Mouse (Mus musculus) hindbrain, embryonic 15.5 days (tissue): ENCODE measurements around the gene Ccdc194. TPM values are rescaled to one million over a fixed set of nuclear protein-coding genes. Genes with fewer than 3 reads are reported as not detected.

Experiments used
- ATAC-seq: fragments of 200-750 bp; cut with Nextera tagmentation; 2 replicates; pipeline ENCODE4 v1.8.0; 2017; ENCODE audit warnings: low read depth, moderate number of reproducible peaks, moderate TSS enrichment; ENCODE audit not compliant: low FRiP score
- H3K27ac ChIP-seq: fragments of 300-500 bp; sonication (generic); replicated peaks from 2 replicates; pipeline ENCODE4 v1.5.1; 2015; ENCODE audit warnings: mild to moderate bottlenecking, inconsistent platforms
- H3K27me3 ChIP-seq: fragments of 300-500 bp; sonication (generic); 2 replicates; pipeline ENCODE4 v1.6.1; 2015; ENCODE audit warnings: control low read depth, inconsistent platforms
- H3K36me3 ChIP-seq: fragments of 300-500 bp; sonication (generic); 2 replicates; pipeline ENCODE4 v1.6.1; 2015; ENCODE audit warnings: control low read depth, inconsistent platforms
- H3K4me1 ChIP-seq: fragments of 300-500 bp; sonication (generic); replicated peaks from 2 replicates; pipeline ENCODE4 v1.6.1; 2015; ENCODE audit warnings: control low read depth, inconsistent platforms
- H3K4me2 ChIP-seq: fragments of 300-500 bp; sonication (generic); 2 replicates; pipeline ENCODE4 v1.6.1; 2015; ENCODE audit warnings: moderate library complexity, mild to moderate bottlenecking, inconsistent platforms
- H3K4me3 ChIP-seq: fragments of 300-500 bp; sonication (generic); 2 replicates; pipeline ENCODE4 v1.5.1; 2015; ENCODE audit warnings: mild to moderate bottlenecking, inconsistent platforms
- H3K9ac ChIP-seq: fragments of 300-500 bp; sonication (generic); 2 replicates; pipeline ENCODE4 v1.6.1; 2015; ENCODE audit warnings: inconsistent platforms
- H3K9me3 ChIP-seq: fragments of 300-500 bp; sonication (generic); 2 replicates; pipeline ENCODE4 v1.6.1; 2016; ENCODE audit warnings: control low read depth, inconsistent platforms
- WGBS: fragments of 180-500 bp; shearing (Covaris S2); methylation state at CpG from one replicate; pipeline ENCODE4 v1.1.7; 2015; 5-methylcytosine and 5-hydroxymethylcytosine counted together
- polyA plus RNA-seq: library from polyadenylated mRNA; unstranded; fragments of >200 nt; fragmentation: Nextera tagmentation; extraction: Ambion mirVana; gene quantifications from 2 replicates; pipeline ENCODE4 v1.2.1, GENCODE M21; 2015

The Ccdc194 gene
- polyA plus RNA-seq, 1 experiment from 2014 or later: 0.41 TPM

DNA sequence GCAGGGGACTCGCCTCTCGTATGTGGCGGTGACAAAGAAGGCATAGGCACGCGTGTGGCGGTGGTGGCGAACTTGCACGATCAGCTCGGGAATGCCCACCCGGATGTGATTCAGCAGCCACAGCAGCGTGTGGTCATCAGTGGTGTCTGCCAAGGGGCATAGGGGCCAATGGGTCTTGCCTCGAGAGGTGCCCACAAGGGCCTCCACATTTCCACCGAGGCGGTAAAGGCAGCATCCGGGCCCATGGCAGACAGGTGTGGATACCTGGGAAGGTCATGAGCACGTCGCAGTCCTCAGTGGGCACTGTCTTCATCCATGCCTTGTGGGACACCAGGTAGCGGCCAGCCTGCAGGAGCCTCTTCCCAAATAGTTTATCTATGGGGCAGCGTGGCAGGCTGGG, 40.8 kb downstream of the Ccdc194 start:
- H3K27ac ChIP-seq: no peak overlapping the region
- 94% methylated on average over 19 of the region's 19 CpGs for WGBS

DNA sequence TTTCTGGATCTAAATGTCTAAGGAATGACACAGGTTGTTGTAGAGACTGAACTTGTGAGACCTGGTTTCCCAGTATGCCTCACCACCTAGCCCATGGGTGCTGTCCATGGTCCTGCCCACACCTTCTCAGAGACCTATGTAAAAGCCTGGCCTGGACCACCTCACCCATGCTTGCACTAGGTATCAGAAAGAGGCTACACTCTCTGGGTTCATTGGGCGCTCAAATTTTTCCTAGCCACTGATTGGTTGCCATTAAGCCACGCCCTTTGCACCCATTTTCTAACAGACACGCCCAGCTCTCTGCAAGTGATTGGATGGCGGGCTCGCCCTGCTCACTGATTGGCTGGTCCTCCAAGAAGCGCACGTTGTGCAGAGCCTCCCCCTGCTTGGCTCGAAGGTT, 41.6 kb downstream of the Ccdc194 start:
- Histone ChIP-seq H3K27me3 (no peaks in the 10 kb centered on the region), H3K9ac (no peak overlapping the region), H3K36me3 (peaks cover 31% of the 10 kb centered on the region), H3K9me3 (no peaks in the 10 kb centered on the region), H3K4me1 (peaks cover 44% of the 10 kb centered on the region), H3K4me3 (no peak overlapping the region), H3K4me2 (peak overlapping the region; percentile 75; the same call in 1 of the 2 replicates), H3K27ac (no peak overlapping the region)
- no peak for ATAC-seq
- 55% methylated on average over 8 of the region's 8 CpGs for WGBS

More for the DNA sequence above, 40.8 kb downstream of the Ccdc194 start:
- Histone ChIP-seq H3K9me3 (no peaks in the 10 kb centered on the region), H3K4me2 (peak overlapping the region; percentile 75), H3K36me3 (peaks cover 24% of the 10 kb centered on the region), H3K27me3 (no peaks in the 10 kb centered on the region), H3K4me1 (peaks cover 52% of the 10 kb centered on the region), H3K4me3 (peak overlapping the region; percentile 91), H3K9ac (peak overlapping the region; percentile 97)
- ATAC-seq: no peak

- Histone ChIP-seq H3K4me1 (peaks cover 29% of the 10 kb centered on the region), H3K4me2 (no peak overlapping the region), H3K4me3 (no peak overlapping the region), H3K36me3 (peaks cover 40% of the 10 kb centered on the region), H3K27ac (no peak overlapping the region), H3K9me3 (no peaks in the 10 kb centered on the region), H3K9ac (no peak overlapping the region), H3K27me3 (no peaks in the 10 kb centered on the region)
- 93% methylated on average over 11 of the region's 11 CpGs for WGBS
- ATAC-seq: no peak
Measured at GRCm38 (mm10) chr8:71478943-71479342, 46.6 kb downstream of the Ccdc194 start.

GRCm38 (mm10) chr8:71477196-71477845, 48.2 kb downstream of the Ccdc194 start:
- H3K4me3 ChIP-seq: peak overlapping the region; percentile 52
- ATAC-seq: no peak
- H3K27me3 ChIP-seq: no peaks in the 10 kb centered on the region
- 35% methylated on average over 14 of the region's 14 CpGs for WGBS
- peak overlapping the region; percentile 83 for H3K4me2 ChIP-seq
- H3K4me1 ChIP-seq: peaks cover 22% of the 10 kb centered on the region
- no peaks in the 10 kb centered on the region for H3K9me3 ChIP-seq
- H3K9ac ChIP-seq: peak overlapping the region; percentile 59; the same call in 1 of the 2 replicates
- peak overlapping the region; percentile 90 for H3K27ac ChIP-seq
- peaks cover 47% of the 10 kb centered on the region for H3K36me3 ChIP-seq

DNA sequence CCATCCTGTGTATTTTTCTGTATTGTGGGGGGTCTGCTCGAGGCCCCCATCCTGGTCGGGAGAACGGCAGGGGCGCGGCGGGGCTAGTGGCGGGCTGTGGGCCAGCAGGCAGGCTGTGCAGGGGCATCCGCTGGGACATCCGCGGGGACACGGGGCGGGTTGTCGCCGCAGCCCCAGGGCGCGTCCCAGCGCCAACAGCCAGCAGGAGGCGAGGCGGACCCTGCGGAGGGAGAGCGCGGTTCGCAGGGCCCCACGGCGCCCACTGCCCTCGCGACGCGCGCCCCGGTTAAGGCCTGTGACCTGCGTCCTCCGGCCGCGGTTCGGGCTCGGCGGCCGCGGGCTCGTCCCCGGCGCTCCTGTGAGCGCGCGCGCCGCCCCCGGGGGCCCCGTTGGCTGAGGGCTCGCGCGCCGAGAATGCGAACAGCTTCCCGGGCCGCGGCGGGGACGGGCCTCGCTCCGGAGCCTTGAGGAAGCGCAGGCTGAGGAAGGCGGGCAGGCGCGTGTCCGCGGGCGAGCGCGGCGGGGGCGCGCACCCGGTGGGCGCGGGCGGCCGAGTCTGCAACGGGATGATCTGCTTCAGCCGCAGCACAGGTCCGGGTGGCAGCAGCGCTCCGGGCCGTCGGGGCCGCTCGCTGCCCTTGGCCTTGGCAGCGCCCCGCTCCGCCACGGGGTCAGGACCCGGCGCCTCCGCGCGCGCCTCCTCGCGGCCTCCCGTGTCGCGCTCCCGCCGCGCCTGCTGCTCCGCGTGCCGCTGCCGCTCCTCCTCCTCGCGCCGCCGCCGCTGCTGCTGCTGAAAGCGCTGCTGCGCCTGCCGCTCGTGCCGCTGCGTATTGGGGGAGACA, 49.2 kb downstream of the Ccdc194 start:
- peak; percentile 66 for ATAC-seq
- Histone ChIP-seq H3K36me3 (peaks cover 55% of the 10 kb centered on the region), H3K4me1 (peaks cover 22% of the 10 kb centered on the region), H3K9me3 (no peaks in the 10 kb centered on the region), H3K9ac (peak overlapping the region; percentile 59), H3K4me3 (peak overlapping the region; percentile 52), H3K27ac (peak overlapping the region; percentile 90), H3K4me2 (peak overlapping the region; percentile 83), H3K27me3 (no peaks in the 10 kb centered on the region)
- WGBS: under 1% methylated on average over 65 of the region's 121 CpGs

- Histone ChIP-seq H3K4me3 (peak overlapping the region; percentile 52), H3K9ac (peak overlapping the region; percentile 59), H3K27ac (peak overlapping the region; percentile 90), H3K9me3 (no peaks in the 10 kb centered on the region), H3K4me1 (peaks cover 26% of the 10 kb centered on the region), H3K36me3 (peaks cover 53% of the 10 kb centered on the region), H3K4me2 (peak overlapping the region; percentile 83), H3K27me3 (no peaks in the 10 kb centered on the region)
- ATAC-seq: no peak
- 28% methylated on average over 4 of the region's 4 CpGs for WGBS
Measured at GRCm38 (mm10) chr8:71475702-71476075, 49.8 kb downstream of the Ccdc194 start.

GRCm38 (mm10) chr8:71474785-71475701, 50.5 kb downstream of the Ccdc194 start:
- H3K4me1 ChIP-seq: peaks cover 33% of the 10 kb centered on the region
- peak overlapping the region; percentile 83; the same call in 1 of the 2 replicates for H3K4me2 ChIP-seq
- 84% methylated on average over 25 of the region's 25 CpGs for WGBS
- H3K36me3 ChIP-seq: peaks cover 46% of the 10 kb centered on the region
- H3K9ac ChIP-seq: no peak overlapping the region; the same call in 1 of the 2 replicates
- H3K27me3 ChIP-seq: no peaks in the 10 kb centered on the region
- H3K9me3 ChIP-seq: no peaks in the 10 kb centered on the region
- no peak overlapping the region for H3K4me3 ChIP-seq
- ATAC-seq: no peak
- peak overlapping the region; percentile 90 for H3K27ac ChIP-seq

GRCm38 (mm10) chr8:71474344-71474743, 51.2 kb downstream of the Ccdc194 start:
- no peaks in the 10 kb centered on the region for H3K27me3 ChIP-seq
- no peak for ATAC-seq
- H3K27ac ChIP-seq: no peak overlapping the region
- H3K4me3 ChIP-seq: no peak overlapping the region
- no peak overlapping the region for H3K9ac ChIP-seq
- no peak overlapping the region for H3K4me2 ChIP-seq
- peaks cover 39% of the 10 kb centered on the region for H3K36me3 ChIP-seq
- WGBS: 97% methylated on average over 18 of the region's 18 CpGs
- no peaks in the 10 kb centered on the region for H3K9me3 ChIP-seq
- peaks cover 39% of the 10 kb centered on the region for H3K4me1 ChIP-seq

- H3K4me2 ChIP-seq: no peak overlapping the region
- no peak overlapping the region for H3K4me3 ChIP-seq
- H3K4me1 ChIP-seq: peaks cover 39% of the 10 kb centered on the region
- no peak overlapping the region for H3K9ac ChIP-seq
- H3K9me3 ChIP-seq: no peaks in the 10 kb centered on the region
- H3K27ac ChIP-seq: no peak overlapping the region
- 85% methylated on average over 8 of the region's 8 CpGs for WGBS
- H3K36me3 ChIP-seq: peaks cover 28% of the 10 kb centered on the region
- no peak for ATAC-seq
- H3K27me3 ChIP-seq: no peaks in the 10 kb centered on the region
Measured at GRCm38 (mm10) chr8:71472601-71473386, 52.7 kb downstream of the Ccdc194 start.

DNA sequence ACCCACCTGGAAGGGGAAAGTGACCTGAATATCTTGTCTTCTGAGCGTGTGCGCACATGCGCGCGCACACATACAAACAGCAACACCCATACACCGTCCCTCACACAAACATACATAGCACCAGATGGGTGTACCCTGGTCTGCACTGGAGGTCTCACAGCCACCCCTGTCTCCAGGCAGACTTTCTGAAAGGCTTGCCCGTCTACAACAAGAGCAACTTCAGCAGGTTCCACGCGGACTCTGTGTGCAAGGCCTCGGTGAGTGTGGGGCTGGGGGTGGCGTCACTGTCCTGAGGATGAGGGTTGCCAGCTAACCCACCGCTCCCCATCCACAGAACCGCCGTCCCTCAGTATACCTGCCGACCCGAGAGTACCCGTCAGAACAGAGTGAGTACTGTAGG, 53.6 kb downstream of the Ccdc194 start:
- H3K9me3 ChIP-seq: no peaks in the 10 kb centered on the region
- H3K9ac ChIP-seq: no peak overlapping the region
- ATAC-seq: no peak
- H3K27me3 ChIP-seq: no peaks in the 10 kb centered on the region
- WGBS: 97% methylated on average over 17 of the region's 17 CpGs
- no peak overlapping the region for H3K4me2 ChIP-seq
- no peak overlapping the region for H3K4me3 ChIP-seq
- H3K27ac ChIP-seq: no peak overlapping the region
- peaks cover 31% of the 10 kb centered on the region for H3K4me1 ChIP-seq
- H3K36me3 ChIP-seq: peaks cover 28% of the 10 kb centered on the region

DNA sequence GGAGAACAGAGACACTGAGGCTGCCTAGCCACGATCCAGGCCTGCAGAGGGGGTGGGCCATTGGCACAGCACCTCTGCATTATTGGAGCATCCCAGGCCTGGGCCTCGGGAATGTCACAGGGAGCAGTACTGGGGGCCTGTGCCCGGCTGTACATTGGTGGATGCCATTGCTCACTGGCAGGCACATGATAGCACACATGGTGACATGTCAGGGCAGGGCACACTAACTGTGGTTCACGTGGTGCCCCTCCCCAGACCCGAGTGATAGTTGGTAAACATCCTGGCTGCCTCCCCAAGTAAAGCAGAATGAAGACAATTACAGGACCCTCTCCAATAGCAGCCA, 54.6 kb downstream of the Ccdc194 start:
- peaks cover 25% of the 10 kb centered on the region for H3K4me1 ChIP-seq
- peaks cover 28% of the 10 kb centered on the region for H3K36me3 ChIP-seq
- ATAC-seq: no peak
- WGBS: 83% methylated on average over 5 of the region's 5 CpGs
- no peak overlapping the region for H3K9ac ChIP-seq
- H3K9me3 ChIP-seq: no peaks in the 10 kb centered on the region
- H3K4me3 ChIP-seq: 0 out of 2 replicates have a peak overlapping the region, but pooled peaks have one; percentile 81
- H3K4me2 ChIP-seq: peak overlapping the region; percentile 92; the same call in 1 of the 2 replicates
- no peak overlapping the region for H3K27ac ChIP-seq
- no peaks in the 10 kb centered on the region for H3K27me3 ChIP-seq
